Mouse (Mus musculus): ENCODE measurements around the gene Chst10.
A peak's percentile ranks its signal among the peaks of the same experiment; 100 is the strongest.

Chst10 gene

DNA sequence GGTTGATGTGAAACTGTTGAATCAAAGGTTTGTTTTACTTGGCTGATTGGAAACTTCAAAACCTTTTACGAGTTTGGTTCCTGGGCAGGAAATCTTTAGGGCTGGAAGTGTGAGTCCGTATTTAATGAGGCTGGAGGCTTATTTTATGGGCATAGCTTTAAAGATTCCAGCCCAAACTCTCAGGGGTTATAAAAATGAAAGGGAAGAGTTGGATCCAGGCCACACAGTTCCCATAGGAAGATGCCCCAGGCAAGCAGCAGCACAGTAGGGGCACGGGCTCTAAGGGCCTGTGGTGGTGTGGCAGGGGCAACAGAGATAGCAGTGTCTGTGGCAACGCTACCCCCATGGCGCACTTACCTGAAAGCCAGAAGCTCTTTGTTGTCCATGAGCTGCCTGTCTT, 31.7 kb downstream of the Chst10 start:
- no peak for DNase-seq

GRCm38 (mm10) chr1:38864341-38864740, 33.6 kb downstream of the Chst10 start:
- no peak for DNase-seq

DNA sequence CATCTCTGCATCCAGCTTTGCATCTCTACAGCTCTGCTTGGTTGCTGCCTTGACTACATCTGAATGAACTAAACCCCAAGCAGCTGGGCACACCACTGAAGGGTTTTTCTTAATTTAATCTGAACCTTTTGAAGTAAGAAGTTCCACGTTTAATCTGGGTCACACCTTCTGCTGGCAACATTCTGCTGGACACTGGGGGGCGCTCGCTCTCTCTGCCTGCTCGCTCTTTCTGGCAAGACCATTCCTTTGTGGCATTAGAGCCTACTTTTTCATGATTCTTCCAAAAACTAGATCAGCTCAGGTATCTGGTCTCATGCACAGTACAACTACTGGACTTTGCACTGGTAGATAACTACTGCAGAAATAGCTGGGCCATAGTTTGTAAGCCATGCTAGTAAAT, 35.7 kb downstream of the Chst10 start:
- peak; percentile 65 for DNase-seq

GRCm38 (mm10) chr1:38860867-38861524, 37.0 kb downstream of the Chst10 start:
- DNase-seq, result no peak

- no peak for DNase-seq
These were observed 37.8 kb downstream of the Chst10 start for GRCm38 (mm10) chr1:38860207-38860606.

DNA sequence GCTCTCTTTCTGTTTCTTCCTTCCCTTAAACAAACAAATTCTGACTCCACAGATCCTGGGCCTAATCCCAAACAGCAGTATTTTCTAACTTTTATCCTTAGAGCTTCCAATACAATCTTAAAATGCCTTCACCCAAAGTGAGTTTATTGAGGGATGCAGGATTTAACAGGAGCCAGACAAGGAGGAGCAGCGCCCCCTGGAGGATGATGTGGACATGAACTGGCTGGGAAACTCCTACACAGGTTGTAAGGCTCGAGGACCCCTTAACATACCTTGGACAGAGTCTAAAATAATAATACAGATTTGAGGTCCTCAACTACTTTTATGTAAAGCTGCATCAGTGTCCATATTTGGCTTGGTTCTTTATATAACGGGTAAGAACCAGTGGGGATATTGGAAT, 41.8 kb downstream of the Chst10 start:
- peak; percentile 59 for DNase-seq

DNA sequence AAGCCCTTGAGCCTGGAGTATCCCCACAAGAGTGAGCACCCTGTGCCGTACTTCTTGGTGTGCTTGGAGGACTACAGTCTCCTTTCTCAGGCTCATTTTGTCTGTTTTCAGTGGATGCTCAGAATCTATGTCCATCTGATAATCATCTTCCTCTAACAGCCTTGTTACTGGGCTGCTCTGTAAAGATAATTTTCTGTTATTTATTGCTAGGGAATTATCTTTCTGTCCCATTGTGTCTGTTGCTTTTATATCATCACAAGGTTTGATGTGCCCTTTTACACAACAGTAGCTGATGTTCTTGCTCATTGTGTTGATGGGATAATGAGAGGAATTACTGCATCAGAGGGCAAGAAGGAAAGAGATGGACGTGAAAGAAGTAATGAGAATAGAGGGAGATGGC, 45.7 kb downstream of the Chst10 start:
- no peak for DNase-seq

DNA sequence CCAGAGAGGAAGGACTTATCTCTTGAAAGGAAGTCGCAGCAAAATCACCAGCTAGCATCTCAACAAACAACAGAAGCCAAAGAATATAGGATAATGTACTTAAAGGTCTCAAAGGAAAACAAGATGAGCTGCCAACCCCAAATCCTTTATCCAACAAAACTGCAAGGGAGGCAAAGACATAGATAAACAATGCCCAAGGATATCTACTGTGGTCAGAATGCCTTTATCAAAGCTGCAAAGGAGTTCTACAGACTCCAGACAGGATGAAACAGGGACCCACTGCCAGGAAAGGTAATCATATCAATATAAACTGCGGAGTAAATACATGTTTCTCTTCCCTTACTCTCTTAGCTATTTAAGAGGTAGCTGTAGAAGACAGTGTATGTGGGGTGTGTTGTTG, 47.3 kb downstream of the Chst10 start:
- no peak for DNase-seq

DNA sequence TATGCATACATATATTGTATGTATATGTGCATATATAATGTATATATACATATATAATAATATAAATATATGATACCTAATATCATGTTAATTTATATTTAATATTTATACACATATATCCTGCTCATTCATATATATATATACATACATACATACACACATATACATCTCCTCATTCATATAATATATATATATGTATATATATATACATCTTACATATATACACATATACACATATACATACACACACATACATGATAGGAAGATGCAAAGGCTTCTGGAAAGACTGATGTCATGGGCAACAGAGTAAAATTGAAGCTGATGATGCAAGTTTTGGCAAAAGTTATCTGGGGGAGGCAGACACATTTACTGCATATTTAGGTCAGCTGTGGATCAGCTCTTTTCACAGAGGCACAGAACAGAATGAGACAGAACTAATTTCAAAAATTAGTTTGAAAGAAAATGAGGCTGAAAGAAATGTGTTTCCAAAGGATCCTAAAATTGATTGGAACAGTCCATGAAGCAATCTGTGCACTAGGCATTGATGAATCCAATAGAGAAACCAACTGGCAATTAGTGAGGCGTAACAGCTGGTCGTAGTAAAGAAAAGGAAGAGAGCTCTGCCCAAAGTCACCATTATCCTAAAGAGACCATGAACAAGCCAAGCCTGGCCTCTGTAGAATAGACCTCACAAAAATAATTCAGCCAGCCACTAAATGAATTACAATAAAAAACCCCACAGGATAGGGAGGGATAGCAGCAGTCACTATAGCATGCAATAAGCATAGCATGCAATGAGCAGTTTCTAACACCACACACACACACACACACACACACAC, 49.3 kb downstream of the Chst10 start:
- no peak for DNase-seq

DNA sequence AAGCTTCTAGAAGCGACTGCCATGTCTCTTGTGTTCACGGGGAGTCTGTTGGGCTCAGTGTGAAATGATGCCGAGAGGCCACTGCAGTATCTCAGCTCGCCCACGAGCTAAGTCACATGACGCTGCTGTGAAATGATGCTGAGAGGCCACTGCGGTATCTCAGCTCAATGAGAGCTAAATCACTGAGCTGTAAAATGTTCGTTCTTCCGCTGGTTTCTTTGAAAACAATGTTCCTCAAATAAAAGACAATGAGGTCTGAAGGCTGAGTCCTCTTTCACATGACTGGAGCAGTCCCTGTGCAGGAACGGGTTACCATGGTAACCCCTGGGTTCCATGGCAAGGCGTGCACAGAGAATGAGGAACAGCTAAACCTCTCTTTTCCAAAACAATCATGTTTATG, 50.0 kb downstream of the Chst10 start:
- no peak for DNase-seq

DNA sequence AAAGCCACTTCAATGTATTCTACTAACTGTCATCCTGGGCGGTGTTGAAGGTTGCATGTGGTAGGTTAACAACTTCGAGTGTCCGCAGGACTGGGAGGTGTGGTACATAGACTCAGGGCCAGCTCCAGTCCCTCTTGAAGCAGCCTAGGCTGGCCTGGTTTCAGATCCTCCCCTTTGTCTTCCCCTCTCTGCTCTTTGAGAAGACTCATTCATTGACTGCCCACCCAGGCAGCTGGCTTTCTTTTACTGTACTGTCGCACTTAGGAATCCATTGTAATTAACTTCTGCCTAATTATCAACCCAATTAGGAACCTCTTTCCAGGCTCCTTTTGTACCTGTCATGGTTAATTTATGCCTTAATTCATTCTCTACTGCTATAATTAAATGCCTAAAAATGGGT, 54.7 kb downstream of the Chst10 start:
- no peak for DNase-seq

DNA sequence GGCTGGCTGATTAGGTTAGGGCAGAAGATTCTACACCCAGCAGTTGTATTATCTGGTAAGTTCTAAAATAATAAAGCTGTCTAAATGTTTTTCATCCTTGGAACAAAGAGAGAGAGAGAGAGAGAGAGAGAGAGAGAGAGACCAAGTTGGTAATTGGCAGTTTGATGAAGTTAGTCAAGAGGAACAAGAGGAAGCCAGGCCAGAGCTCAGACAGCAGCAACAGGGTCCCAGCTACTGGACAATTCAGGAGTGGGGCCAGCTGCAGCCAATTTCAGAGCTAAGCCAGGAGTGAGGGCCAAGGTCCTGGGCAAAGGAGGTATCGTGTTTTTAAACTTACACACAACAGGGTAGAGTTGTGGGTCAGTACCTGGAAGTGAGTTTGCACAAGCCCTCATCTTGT, 55.1 kb downstream of the Chst10 start:
- DNase-seq, result no peak

DNA sequence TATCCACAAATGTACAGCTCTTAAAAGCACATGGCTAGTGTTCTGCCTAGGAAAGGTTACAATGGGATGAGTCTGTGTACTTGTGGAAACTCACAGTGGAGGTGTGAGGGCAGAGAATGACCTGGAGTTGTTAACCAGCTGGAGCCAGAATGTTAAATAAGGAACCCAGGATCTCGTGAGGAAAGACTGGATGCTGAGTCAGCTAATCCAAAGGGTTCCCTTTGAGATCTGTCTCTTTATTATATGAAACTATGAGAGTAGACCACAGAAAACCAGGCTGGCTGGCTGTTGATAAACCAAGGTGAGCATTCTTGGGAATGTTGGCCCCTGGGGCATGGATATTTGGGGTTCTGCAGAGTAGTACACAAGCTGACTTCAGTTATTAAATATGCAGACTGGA, 58.0 kb downstream of the Chst10 start:
- DNase-seq, result no peak

GRCm38 (mm10) chr1:38836477-38836872, 61.5 kb downstream of the Chst10 start, which contains the start of gene Lonrf2:
Lonrf2 (minus strand) TSS chr1:38836711.
- no peak for DNase-seq

DNA sequence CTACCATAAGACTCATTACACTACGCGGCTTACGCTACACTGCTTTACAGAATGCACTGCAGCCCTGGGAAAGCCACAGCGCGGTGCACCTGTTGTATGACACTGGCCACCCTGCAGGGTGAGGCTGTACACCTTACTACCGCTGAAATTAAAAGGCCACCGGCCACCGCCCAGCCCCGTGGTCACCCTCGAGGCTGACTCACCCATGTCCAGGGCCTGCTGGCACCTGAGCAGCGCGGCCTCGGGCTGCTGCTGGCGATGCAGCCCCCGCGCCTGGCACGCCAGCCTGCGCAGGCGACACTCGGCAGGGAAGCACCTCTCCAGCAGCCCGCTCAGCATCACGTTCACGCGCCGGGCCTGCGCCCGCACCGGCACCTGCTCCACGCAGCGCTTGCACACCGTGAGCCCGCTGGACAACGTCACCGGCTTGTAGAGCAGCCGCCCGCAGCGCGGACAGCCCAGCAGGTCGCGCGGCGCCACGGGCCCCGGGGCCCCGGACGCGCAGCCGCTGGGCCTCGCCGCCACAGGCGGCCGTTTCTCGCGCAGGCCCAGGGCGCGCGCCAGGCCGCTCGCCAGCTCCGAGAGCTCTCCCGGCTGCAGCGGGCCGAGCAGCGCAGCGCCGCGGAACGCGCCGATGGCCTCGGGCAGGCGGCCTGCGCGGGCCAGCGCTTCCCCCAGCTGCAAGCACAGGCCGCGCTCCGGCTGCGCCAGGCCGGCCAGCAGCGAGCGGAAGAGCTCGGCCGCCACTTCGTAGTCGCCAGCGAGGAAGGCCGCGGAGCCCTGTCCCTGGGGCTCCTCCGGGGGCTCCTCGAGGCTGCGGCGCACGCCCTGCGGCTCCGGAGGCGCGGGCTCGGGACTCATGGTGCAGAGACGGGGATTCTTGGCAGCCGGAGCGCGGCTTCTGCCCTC, 62.1 kb downstream of the Chst10 start:
- DNase-seq, result no peak

DNA sequence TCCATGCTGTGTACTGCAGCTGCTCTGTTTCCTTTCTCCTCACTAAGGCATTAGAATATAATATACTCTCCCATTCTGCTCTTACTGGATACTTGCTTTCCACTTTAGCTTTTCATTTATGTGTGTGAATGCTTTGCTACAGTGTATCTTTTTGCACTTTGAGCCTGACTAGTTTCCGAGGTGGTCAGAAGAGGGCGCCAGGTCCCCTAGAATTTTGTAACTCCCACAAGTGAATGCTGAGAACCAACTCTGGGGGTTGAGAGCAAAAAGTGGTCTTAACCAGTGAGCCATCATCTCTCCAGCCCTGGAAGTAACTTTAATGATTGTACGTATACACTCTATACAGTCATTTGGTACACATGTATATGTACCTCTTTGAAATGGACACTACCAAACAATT, 63.1 kb downstream of the Chst10 start:
- peak; percentile 42 for DNase-seq

- DNase-seq, result no peak
These were observed 73.0 kb downstream of the Chst10 start for GRCm38 (mm10) chr1:38824926-38825325.

DNA sequence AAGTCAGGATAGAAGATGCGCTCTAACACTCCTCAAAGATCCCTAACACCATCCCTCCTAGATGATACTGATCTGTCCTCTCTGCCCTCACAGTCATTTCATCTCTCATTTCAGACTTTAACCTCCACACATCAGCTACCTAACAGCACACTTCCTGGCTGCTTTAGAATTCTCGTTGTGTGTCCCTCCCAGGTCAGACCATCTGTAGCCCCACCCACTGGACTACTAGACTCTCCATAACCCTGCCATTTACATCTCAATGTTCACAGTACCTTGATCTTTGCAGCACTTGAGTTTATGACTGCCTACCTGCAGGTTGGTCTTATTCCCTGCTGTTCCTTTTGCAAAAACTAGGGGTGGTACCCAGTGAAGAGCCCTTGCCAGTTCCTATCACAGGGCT, 74.1 kb downstream of the Chst10 start:
- no peak for DNase-seq

DNA sequence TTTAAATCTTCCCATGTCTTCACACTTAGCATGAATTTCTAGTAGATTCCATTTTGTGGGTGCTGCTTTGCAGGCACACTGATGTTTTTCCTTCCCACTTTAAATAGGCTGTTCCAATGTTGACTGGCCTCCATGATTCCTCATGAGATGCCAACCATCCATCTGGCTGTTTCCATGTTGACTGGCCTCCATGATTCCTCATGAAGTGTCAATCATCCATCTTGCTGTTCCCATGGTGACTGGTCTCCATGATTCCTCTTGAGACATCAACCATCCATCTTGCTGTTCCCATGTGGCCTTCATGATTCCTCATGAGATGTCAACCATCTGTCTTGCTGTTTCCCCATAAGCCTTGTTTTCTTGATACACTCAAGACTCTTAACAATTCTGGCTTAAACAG, 78.3 kb downstream of the Chst10 start:
- no peak for DNase-seq

- no peak for DNase-seq
These were observed 80.3 kb downstream of the Chst10 start for GRCm38 (mm10) chr1:38817671-38818070.

- DNase-seq, result no peak
These were observed 80.7 kb downstream of the Chst10 start for GRCm38 (mm10) chr1:38817268-38817667.

DNA sequence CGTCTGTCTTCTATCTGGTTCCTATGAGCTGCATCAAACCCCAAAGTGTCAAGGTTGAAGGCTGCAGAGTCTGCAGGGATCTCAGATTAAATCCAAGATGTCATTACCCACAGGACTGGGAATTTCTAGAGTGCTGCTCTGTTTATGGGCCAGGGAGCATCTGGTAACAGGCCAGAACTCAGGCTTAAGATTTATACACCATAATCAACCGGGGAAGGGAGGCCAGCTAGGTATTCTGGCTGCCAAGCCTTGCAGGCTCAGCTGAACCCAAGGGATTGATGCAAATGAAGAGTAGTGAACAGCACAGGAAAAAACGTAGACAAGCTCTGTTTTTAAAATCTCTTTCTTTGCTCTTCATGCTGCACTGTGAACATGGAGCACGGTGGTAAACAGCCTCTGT, 81.7 kb downstream of the Chst10 start:
- no peak for DNase-seq

Data from thymus, postnatal 14 days (tissue).